Mouse (Mus musculus) heart, adult 10 weeks (tissue): Measurements from ENCODE around the gene Hypk. TPM values are rescaled to one million over a fixed set of nuclear protein-coding genes. Genes with fewer than 3 reads are reported as not detected.

Experiments used
- polyA plus RNA-seq: library from polyadenylated mRNA; stranded (reverse); fragments of 350-450 nt; fragmentation: Illumina TruSeq; extraction: RNeasy Lipid Tissue Mini Kit (QIAGEN cat#74804); gene quantifications from one replicate; pipeline ENCODE4 v1.2.3, GENCODE M21; 2014; ENCODE audit warnings: low read depth, low replicate concordance

The Hypk gene
- 17.4 TPM for polyA plus RNA-seq

DNA sequence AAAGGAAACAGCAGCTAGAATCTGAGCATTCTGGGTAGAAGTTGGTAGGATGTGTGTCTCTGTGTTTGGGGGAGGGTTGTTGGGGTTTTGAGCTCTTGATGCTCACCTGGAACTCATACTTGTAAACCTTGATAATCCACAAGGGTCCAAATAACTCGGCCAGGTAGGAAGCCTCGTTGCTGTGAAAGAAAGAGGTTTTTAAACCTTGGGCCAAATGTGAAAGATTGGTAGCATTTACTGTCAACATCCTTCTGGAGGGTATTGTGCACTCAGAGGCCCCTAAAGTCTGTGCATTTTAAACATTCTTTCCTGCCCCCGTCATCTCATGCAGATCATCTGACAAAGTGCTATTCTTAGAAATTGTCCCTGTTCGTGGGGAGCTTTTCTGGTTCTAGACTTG, at the start of gene Hypk:
TSS of gene Hypk (plus strand) at position 301 of the 400 bp plus-strand sequence.

DNA sequence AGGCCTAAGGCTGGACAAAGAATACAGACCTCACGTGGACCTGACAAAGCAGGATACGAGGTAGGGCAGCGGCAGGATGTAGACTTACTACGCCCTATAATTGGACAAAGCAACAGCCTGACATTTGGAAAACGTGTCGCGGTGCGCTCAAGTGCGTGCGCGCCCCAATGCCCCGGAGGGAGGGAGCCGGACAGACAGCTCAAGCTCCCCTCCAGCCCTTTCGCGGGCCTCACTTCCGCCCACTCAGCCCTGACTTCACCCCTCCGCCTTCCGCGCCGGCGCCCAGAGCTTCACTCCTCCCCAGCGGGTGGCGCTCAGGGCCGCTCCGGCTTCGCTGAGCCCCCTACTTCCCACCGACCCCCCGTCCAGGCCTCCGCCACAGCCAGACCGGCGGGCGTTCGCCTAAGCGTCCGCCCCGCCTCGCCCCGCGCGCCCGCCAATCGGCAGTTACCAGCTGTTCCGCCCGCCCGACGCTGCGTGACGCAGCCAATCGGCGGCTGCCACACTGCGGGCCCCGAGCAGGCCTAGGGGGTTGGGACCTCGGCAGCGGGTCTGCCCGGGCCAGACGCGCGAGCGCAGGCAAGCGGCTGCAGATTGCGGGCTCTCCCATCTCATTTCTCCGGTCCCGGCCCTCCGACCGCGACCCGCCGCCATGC, 39.6 kb upstream of the Hypk start, which contains the start of the genes Pdia3 and Catsper2:
TSS of gene Pdia3 (plus strand) at position 389 of the 656 bp plus-strand sequence.
TSS of gene Catsper2 (minus strand) at position 406 of the 656 bp plus-strand sequence.

DNA sequence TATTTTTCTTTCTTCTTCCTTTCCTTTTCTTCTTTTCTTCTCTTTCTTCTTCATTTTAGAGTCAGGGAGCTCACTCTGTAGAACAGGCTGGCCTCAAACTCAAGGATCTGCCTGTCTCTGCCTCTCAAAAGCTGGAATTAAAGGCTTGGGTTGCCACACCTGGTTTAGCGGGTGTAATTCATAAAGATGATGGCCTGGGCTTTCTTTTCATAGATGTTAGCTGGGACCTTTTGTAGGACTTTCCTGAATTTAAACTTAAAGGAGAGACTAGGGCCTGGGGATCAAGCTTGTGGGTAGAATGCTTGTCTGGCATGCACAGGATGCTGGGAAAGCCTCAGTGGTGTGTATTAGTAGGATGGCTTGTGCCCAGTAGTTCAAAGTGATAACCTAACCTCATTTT, 8.9 kb upstream of the Hypk start, which contains the start of gene Ell3:
TSS of gene Ell3 (minus strand) at position 101 of the 400 bp plus-strand sequence.

DNA sequence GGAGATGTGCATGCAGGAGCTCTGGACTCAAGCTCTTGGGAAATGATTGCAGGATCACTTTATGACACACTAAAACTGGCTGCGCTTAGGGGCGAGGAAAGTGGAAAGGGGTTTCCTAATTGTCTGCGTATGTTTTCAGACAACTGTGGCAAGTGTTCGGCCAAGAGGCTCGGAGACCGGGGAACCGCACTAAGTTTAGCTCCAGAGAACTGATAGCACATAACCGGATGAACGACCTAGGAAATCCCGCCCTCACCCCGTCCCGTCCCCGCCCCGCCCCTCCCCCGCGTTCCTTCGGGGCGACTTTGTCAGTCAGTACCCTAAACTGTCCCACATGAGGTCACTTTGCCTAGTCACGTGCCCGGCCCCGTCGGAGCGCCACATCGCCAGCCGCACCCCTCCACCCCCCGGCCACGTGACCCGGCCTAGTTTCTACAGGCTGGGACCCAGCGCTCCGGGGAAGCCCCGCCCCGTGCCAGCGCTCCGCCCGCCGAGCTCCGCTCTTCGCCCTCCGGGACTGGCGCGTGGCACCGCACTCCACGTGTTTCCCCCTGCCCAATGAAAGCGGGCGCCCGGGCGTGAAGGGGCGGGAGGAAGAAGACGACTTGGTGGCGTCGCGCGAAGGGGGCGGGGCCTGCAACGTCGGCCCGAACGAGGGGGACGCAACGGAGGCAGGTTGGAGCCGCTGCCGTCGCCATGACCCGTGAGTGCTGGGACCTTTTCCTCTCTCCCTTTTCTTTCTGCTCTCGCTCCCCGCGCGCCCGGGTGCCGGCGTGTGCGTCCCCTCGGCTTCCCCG, 4.2 kb upstream of the Hypk start, which contains the start of gene Serf2:
TSS of gene Serf2 (plus strand) at position 457 of the 797 bp plus-strand sequence.

DNA sequence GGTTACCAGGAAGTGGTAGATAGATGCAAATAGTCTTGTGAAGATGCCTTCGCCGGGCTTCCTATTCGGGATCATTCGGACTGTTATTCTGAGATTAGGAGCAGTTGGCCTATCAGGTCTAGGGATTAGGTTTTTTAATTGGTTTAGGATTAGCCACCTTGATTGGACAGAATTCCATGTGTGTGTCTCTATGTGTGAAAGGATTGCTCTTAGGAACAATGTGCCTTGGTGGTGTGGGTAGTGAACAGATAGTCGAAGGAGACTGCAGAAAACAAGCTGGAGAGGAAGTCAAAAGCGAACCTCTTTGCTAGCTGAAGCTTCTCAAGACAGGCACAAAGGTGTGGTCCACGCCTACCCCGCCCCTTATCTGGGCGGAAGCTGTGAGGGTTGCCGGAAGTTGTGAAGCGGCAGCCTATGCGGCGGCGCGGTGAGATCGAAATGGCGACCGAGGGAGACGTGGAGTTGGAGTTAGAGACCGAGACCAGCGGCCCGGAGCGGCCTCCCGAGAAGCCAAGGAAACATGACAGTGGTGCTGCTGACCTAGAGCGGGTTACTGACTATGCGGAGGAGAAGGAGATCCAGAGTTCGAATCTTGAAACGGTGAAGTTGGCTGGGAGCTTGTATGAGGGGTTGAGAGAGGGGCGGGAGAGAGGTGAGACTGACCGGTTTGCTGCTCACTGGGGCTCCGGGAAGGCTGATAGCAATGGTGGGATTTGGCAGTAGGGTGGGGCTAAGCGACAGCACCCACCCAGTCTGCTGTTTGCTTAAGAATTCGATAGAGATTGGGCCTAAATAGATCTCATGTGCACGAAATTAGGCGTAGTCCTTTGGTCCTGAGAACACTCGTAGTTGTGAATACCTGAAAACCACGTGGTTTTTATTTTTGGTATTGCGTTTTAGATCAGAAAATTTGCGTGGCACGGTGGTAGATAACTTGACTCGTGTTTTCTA, 3.9 kb downstream of the Hypk start, which contains the start of gene Serinc4:
TSS of gene Serinc4 (minus strand) at position 90 of the 951 bp plus-strand sequence.

DNA sequence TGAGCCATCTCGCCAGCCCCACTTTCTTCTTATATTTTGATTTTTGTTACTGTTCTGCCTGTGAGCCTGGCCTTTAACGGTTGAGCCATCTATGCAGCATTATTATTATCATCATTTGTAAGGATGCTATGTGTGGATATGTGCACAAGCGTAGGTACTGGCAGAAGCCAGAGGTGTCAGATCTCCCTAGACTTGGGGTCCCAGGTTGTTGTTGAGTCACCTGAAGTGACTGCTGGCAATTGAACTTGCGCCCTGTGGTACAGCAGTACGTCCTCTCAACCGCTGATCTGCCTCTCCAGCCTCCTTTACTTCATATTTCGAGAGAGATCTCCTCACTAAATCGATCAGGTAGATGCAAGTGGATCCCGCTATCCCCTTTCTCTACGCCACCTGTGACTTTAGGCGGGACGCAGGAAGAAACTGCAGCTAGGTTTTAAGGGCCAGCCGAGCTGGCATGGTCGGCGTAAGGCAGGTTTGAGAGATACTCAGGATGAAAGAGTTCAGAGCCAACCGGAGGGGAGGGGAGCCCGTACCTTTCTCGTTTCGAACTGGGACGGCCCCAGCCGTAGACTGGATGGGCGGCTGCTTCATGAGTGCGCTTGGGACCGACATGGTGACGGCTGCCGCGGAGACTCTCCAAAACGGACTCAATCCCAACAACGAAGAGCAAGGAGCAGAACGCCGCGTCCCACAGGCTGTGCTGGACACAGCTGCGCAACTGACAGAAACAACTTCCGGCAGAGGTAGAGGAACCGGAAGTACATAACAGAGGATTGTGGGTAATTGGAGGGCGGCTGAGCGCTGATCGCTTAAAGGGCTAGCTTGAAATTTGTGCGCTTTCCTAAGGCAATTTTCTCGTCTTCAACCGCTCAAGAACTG, 20.4 kb downstream of the Hypk start, which contains the start of gene Mfap1b:
TSS of gene Mfap1b (minus strand) at position 767 of the 879 bp plus-strand sequence.

DNA sequence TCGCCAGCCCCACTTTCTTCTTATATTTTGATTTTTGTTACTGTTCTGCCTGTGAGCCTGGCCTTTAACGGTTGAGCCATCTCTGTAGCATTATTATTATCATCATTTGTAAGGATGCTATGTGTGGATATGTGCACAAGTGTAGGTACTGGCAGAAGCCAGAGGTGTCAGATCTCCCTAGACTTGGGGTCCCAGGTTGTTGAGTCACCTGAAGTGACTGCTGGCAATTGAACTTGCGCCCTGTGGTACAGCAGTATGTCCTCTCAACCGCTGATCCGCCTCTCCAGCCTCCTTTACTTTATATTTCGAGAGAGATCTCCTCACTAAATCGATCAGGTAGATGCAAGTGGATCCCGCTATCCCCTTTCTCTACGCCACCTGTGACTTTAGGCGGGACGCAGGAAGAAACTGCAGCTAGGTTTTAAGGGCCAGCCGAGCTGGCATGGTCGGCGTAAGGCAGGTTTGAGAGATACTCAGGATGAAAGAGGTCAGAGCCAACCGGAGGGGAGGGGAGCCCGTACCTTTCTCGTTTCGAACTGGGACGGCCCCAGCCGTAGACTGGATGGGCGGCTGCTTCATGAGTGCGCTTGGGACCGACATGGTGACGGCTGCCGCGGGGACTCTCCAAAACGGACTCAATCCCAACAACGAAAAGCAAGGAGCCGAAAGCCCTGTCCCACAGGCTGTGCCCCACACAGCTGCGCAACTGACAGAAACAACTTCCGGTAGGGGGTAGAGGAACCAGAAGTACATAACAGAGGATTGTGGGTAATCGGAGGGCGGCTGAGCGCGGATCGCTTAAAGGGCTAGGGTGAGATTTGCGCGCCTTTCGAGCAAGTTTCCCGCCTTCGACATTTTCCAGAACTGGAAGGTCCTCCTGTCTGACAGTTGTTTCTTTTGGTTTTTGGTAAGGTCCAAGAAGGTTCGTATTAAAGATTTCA, 53.1 kb downstream of the Hypk start, which contains the start of the genes Mfap1a and Wdr76:
TSS of gene Mfap1a (minus strand) at position 724 of the 941 bp plus-strand sequence.
TSS of gene Wdr76 (plus strand) at position 782 of the 941 bp plus-strand sequence.

Other genes starting within 250 kb of the Hypk start
- gene Trp53bp1, start 181.9 kb upstream of the Hypk start, polyA plus RNA-seq, result 24.0 TPM
- 2.9 TPM for gene Map1a, start 163.7 kb upstream of the Hypk start, polyA plus RNA-seq
- 70.3 TPM for gene Ppip5k1, start 97.9 kb upstream of the Hypk start, polyA plus RNA-seq
- gene Ckmt1, start 95.6 kb upstream of the Hypk start, polyA plus RNA-seq, result 1.8 TPM
- gene Strc, start 66.1 kb upstream of the Hypk start, polyA plus RNA-seq, result 0.21 TPM
- 115 TPM for gene Pdia3, start 39.5 kb upstream of the Hypk start, polyA plus RNA-seq
- 5.0 TPM for gene Catsper2, start 39.5 kb upstream of the Hypk start, polyA plus RNA-seq
- 0.26 TPM for gene Ell3, start 9.0 kb upstream of the Hypk start, polyA plus RNA-seq
- 543 TPM for gene Serf2, start 4.1 kb upstream of the Hypk start, polyA plus RNA-seq
- gene Serinc4, start 3.5 kb downstream of the Hypk start, polyA plus RNA-seq, result not detected
- 39.7 TPM for gene Mfap1b, start 20.8 kb downstream of the Hypk start, polyA plus RNA-seq
- gene Mfap1a, start 53.4 kb downstream of the Hypk start, polyA plus RNA-seq, result 33.2 TPM
- gene Wdr76, start 53.4 kb downstream of the Hypk start, polyA plus RNA-seq, result 1.3 TPM